Mouse (Mus musculus): ENCODE measurements around the gene Oxnad1.

DNA sequence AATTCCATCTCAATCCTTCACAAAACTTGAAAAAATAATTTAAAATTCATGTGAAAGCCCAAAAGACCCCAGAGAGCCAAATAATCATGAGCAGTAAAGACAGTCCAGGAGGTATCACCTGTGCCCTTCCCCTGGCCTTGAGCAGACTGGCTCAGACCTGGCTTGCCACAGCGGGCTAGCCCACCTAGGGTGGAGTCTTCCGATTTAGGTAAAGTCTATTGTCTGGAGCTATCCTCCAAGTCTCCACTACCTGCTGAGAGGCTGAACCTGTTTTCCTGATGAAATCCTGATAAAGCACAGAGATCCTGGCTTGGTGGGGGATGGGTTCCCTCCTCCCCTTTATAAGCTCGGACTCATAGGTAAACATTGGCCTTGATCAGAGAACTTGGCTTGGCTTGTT is 39.1 kb downstream of the Oxnad1 start:
- no peak for TF ChIP-seq CTCF (conservative IDR thresholded peaks at IDR 0.05; ENCODE audit: insufficient read depth, insufficient read length, low read depth, low read length)
- TF ChIP-seq POLR2A (IDR thresholded peaks at IDR 0.05; ENCODE audit: low read depth, low read length), result no peak
